Mouse (Mus musculus) testis, postnatal 14 days (tissue): ENCODE results near the gene Oas1d.

Source experiments
- DNase-seq: peaks from one replicate; pipeline ENCODE4 v3.0.0; 2021; ENCODE audit warnings: low spot score

The Oas1d gene

DNA sequence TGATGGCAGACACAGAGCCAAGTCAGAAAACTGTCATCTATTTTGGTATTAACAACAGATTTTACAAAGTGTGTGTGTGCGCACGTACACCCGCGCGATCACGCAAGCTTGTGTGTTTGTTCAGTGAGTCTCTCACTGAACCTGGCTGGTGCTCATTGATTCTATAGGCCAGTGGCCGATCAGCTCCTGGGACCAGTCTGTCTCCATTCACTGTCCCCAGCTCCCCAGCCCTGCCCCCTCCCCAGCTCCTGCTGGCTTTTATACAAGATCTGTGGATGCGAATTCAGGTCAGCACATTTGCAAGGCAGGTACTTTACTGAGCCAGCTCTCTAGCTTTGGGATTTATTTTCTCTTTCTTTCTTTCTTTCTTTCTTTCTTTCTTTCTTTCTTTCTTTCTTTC, 54.5 kb downstream of the Oas1d start:
- no peak for DNase-seq

DNA sequence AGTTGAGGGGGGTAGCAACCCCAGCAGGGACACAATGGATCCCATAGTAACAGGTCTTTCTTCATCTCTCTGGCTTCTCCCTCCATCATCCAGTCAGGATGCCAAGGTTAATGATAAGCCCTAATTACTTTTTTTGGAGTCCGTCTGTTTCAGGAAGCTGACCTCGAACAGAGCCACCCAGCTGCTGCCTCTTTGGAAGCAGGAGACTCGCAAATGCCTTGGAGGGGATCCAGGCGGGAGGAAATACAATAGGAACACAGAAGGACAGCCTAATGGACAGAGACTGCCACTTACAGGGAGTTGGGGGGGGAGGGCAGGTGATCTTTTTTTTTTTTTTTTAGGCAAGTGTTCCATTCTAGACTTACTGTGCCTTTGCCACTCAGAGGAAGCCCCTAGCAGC, 55.4 kb downstream of the Oas1d start:
- DNase-seq, result peak; percentile 82
